Mouse (Mus musculus) left cerebral cortex, postnatal 36 days (tissue): ENCODE measurements around the gene Alpk1. TPM values are rescaled to one million over a fixed set of nuclear protein-coding genes. Genes with fewer than 3 reads are reported as not detected.

Experiments
- DNase-seq, 2 experiments: peaks; one replicate each; pipeline ENCODE4 v3.0.0; 2021 to 2022; ENCODE audit warnings: low spot score in 2 of 2, mixed read lengths in 1 of 2
- intact Hi-C: fragments of 180-260 bp; cut with DNase I; formaldehyde crosslinking; loops from one replicate; pipeline ENCODE4 v1.15.1; 2025
- total RNA-seq, 2 experiments: library from RNA; stranded (reverse); gene quantifications; 2 replicates each; pipeline ENCODE4 v1.2.3; 2021

The Alpk1 gene
- total RNA-seq, 2 experiments from 2014 or later: 3.0 to 4.6 TPM

DNA sequence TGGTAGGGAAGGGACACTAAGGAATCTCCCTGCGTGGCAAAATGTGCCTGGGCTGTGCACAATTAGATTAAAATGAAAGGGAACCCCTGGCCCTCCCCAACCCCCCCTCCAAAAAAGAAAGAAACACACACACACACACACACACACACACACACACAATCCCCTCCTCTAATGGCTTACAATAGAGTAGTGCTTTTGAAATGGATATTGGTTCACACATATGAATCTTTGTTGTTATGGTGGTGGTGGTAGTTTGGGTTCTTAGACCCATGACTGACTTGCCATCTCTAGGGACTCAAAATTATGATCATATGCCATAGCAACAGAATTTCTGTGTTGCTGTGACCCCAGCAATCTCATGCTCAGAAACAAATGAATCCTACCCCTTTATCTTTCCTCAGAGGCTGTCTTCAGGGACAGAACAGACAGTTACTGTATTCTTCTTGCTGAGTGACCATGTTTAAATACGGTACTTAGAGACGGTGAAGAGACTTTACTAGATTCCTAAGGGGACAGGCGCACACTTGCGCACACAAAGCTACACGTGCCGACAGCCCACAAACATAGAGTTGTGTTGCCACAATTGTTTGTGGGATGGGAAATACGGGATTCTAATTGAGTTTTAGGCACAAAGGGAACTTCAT lies 73.8 kb downstream of the Alpk1 start:
- intact Hi-C loops: loop anchor here (5.0 kb wide), 1 partner anchor 74 kb away; the partner anchor contains the start of gene Neurog2
- no peak for DNase-seq

DNA sequence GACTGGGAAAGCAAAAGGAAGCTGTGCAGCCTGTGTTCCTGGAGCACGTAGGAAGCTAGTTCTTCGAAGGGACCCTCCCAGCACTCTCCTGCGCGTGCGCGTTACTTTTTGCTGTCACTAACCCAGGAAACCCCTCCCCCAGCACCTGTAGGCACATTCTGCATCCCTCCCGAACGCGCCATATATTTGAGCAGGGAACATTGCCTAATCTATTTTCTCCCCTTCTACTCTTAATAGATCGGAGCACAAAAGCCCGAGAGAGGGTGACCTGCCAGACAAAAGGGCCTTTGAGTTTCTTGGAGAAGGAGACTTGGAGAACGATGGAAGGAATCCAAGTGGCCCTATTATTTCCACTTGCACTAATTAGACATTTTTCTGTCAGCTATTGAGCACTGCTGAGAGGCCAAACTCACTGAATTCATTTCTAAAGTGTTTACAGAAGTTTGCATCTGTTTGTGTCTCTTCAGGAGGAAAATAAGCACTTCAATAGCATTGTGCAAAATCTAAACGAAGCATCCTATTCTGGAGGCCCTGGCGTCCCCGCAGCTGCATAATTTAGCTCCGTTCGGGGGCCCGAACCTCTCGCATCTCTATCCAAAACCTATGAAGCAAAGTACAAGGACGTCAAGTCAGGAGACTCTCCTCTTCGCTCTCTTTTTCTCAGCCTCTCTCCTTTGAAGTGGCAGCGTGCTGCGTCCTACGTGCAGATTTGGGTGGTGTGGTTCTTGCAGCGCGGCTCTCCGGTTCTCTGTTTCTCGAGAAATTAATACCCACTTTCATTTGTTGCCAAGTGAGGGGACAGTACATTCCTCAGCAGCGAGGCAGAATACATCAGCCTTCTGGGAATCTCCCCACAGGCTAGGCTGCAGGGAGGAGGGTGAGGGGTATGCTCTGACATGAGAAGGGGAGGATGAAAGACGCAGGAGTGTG lies 74.5 kb downstream of the Alpk1 start:
- intact Hi-C loops: loop anchor here (5.0 kb wide), 1 partner anchor 73 kb away; the partner anchor contains the start of gene Neurog2
- DNase-seq: peak; percentile 19 to 29

DNA sequence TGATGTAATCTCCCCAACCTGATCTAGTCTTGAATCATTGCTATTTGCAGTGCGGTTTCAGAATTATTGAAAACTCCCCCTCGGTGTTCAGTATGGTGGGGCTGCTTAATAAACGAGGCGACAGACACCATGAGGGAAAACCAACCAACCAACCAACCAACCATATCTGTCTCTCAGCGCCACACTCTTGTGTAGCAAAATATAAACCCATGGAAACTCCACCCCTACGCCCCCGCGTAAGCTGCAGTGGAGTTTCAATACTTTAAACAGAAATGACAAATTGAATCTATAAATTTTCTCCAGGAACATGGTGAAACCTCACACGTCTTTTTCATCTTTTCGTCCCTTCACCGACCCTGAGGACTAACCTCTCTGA lies 75.2 kb downstream of the Alpk1 start:
- DNase-seq: no peak
- intact Hi-C loops: loop anchor here (5.0 kb wide), 1 partner anchor 73 kb away; the partner anchor contains the start of gene Neurog2

DNA sequence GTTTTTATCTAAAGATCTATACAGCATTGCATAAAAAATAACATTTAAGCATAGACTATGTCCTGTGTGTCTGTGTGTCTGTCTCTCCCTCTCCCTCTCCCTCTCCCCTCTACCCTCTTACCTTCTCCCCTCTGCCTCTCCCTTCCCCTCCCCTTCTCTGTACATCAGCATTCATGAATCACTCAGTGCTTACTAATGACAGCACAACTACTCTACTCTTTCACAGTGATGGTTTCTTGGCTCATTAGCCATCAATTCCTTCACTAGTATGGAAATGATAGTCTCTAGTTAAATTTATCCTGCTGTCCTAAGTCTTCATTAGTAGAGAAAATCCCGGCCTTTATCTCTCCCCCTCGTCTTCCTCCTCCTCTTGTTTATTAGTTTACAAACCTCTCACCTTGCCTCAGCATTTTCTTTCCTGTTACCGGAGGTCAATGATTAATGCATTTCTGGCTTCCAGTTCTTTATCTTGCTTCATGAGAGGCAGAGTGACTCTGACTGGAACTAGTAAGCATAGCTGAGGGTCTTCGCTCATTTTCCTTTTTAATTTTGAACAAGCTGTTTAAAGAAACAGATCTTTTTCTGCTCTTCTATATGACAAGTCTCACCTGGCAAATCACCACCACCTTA lies 79.0 kb downstream of the Alpk1 start:
- no peak for DNase-seq
- intact Hi-C loops: no loop called here

DNA sequence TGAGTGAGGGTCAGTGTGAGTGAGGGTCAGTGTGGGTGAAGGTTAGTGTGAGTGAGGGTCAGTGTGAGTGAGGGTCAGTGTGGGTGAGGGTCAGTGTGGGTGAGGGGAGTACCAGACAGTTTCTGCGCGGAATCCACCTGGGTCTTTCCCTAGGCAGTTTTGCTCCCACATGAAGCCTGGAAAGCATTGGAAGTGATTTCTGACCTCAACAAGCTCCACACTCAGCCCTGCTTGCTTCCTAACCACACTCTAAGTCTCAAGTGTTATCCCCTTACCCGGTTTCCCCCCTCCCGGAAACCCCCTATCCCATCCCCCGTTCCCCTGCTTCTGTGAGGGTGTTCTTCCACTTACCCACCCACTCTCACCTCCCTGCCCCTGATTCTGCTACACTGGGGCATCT lies 81.7 kb downstream of the Alpk1 start:
- no peak for DNase-seq
- intact Hi-C loops: no loop called here

DNA sequence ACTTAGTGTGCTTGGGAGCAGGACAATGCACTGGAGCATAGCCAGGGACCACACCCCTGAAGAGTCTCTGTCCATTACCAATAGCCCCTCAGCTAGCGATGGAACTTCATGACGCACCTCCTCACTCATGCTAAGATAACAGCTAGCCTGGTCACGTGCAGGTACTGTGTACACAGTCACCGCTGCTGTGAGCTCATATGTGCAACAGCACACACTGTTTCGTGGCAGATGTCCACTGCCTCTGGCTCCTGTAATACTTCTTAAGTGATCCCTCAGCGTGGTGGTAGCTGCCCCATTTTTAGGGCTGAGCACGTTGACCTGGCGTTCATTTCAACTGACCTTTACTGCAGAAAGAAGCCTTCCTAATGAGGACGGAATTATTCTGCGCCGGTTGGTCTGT lies 83.8 kb downstream of the Alpk1 start:
- intact Hi-C loops: no loop called here
- DNase-seq: no peak

DNA sequence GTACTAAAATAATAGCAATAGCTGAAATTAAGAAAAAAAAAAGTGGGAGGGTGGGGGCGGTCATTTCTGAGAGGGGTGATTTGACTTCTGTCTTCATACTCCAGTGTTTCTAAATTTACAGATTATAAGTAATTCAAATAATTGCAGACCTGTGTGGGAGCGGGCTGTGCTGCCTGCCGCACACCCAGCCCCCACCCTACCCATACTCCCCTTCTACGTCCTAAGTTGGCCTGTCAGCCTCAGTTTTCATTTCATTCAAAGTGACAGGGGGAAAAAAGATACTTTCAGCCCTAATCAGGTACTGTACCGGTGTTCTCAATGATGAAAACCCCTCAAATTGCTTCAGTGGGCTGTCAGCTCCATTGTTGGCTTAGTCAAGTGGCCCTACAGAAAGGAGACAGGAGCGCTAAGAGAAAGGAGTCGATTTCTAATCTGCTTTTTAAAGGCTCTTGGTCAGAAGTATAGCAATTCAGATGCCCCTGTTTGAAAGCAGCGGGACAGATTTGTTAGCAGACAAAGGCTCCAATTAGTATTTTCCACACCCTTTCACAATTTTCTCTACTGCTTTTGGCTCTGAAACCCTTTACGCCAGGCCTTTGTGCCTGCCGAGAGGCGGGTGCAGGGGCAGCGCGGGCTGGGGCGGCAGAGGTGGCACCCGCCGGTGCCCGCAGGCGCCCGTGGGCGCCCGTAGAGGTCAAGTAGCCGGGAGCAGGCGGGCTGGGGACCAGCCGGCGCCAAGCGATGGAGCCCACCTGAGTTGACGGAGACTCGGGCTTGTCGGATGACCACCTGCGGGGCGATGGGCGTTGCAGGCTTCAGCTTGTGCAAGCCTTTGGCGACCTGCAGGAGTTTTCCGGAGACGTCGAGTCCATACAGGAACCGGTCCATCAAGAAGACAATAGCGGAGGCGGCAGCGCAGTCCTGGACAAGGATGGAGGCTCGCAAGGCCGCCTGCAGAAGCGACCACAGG lies 85.2 kb downstream of the Alpk1 start:
- intact Hi-C loops: no loop called here
- DNase-seq: no peak

DNA sequence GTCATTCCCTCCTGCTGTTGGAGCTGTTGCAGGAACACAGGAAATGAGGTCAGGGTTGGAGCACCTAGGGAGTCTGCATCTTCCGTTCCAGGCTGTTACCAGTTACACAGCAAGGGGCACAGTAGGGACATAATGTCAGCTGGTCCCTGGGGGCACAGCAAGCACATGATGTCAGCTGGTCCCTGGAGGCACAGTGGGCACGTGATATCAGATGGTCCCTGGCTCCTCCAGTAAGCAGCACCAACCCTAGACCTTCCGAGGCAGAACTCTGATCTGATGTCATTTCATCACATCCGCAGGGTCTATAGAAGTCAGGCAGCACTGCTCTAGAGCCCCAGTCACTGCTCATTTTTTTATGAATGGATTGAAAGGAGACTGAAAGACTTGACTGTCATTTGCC lies 89.1 kb downstream of the Alpk1 start:
- intact Hi-C loops: no loop called here

DNA sequence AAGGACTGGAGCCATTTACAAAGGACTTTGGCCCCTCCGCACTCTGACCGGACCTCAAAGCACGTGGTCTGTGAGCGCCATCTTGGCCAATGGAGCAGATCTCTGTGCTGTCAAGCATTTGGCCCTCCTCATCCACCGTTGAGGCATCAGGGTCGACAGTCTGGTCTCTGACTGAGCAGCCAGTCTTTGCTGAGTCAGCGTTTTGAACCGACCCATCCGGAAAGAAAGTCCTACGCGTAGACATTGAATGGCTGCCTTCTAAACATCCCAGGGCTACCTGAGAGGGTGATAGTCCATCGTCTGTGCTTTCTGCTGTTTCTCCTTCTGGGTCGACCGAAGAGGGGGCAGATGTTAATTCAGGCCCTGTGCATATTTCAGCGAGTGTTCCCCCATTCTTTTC lies 100.6 kb downstream of the Alpk1 start:
- intact Hi-C loops: no loop called here
- DNase-seq: no peak

More for the DNA sequence above, 89.1 kb downstream of the Alpk1 start:
- DNase-seq: no peak

DNA sequence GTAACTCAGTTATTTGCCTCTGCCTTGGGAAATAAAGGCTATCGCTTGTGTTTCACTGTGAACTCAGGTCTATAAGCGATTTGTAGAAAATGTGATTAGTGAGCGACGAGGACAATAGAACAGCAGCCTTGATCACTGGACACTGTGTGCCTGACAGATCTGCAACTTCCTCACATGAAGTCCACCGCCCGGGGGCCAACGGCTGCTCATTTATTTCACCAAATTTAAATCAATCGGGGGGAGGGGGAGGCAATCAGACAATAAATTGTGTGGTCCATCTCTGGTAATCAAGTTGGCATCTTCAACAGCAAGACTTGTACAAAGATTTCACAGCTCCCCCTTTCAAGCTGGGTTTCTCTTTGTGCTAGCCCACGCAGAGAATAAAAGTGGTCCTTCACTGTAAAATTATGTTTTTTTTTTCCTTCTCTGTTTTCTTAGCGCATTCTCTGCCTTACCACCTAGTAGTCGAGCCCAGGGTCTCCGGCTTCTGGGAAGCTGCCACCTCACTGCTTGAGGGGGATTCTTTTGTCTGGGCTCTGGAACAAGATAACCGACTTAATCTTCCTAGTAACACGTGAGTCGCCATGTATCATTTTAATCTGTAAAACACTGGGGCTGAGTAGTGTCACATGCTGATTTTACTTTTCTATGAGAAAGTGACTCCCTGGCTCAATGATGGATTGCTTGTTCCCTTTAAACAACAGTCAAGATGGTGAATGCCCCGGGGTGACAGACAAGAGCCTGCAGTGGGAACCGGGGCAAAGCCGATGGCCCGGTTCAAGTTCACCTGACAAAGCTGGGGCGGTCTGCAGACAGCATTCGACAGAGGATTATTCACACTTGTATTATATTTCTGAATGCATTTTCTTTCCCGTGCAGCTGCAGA lies 118.4 kb downstream of the Alpk1 start:
- intact Hi-C loops: no loop called here
- DNase-seq: no peak

DNA sequence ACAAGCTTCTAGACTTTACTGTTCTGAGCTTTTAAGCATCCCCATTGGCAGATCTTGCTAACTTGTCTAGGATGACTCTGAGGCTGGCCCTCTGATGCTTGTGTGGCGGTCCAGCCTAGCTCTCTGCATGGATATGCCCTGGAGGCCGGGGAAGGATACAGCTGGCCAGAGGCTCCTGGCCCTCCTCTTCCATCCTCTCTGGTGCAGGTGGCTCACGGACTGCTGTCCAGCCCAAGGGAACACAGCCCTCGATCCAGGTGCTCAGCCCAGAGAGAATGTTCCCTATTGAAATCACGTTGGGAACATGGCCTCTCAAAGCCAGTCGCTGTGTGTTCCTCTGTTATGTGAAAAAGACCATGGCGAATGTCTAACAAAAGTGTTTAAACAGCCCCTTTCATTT lies 119.6 kb downstream of the Alpk1 start:
- no peak for DNase-seq
- intact Hi-C loops: no loop called here

DNA sequence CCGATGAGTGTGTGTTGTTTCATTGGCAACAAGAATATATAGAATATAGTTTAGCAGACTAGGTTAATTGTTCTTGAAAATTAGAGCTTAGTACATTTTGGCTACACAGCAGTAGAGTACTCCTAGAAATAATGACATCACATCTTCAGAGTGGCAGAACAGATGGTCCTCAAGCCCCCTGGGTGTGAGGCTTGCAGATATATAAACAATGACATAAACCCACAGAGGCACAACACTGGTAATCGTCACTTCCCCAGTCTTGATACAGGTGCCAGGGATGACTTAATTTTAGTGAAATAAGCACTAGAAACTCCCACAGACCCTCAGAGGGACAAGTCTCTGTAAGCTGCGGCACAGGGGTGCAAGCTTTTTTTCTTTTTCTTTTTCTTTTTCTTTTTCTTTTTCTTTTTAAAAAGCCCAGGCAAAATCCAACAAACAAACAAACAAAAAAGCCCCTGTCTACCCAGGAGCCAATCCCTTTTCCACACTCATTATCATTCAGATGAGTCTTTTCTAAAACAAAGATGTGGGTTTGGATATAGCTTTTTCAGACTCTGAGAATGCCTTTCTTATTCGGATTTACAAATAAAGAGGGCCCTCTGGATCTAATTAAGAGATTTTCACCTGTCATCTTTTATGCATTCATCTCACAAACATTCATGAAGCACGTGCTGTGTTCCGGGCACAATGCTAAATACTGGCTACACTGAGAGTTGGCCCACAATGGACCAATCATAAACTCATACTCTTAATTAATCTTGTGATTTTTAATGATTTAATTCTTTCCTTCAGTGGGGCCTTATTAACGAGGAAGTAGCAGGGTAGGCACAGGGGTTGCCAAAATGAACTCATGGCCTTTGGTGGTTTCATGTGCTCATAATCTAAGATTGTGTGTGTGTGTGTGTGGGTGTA lies 128.3 kb downstream of the Alpk1 start:
- no peak for DNase-seq
- intact Hi-C loops: no loop called here

DNA sequence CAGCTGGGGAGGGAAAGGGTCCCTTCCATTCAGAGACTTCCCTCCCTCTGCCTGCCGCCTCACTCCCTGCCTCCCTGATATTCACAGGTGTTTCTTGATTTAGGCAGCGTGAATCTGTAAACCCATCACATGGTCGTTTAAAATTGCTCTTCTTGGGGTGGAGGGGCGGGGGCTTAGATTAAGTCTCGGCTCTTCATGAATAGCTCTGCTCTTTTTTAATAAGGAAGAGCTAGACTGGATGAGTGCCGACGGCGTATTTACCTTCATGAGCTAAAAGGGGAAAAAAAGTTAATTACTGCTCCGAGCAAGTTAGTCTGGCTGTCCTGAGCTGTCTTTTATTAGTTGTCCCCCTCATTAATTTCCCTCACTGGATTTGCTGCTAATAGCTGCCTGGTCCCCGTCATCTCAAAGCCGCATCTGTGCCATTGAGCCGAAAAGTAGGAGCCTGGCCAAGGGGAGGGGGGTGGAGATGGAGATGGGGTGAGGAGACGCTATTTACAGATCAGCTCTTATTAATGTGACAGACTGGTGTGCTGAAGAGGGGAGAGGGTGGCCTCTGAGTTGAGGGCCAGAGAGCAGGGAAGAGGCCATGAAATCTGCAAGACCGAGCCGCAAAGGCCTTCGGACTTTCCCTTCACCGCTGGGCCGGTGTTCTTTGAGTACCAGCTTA lies 134.0 kb downstream of the Alpk1 start:
- DNase-seq: no peak
- intact Hi-C loops: no loop called here

DNA sequence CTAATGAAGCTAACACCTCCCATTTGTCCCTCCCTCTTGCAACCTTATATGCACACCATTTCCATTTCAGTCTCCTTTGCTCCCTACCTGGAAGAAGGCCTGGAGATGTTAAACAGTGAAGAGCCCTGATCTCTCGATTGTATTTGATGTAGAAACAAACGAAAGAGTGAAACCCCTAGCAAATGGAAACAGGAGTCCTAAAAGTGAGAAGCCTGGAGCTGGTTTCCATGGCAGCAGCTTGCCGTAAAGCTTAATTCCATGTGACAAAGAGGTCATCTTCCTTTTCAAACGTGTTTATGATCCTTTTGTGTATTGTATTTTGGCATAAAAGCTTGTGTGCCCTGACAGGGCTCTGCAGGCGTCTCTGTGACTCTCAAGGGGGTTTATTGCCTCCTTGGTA lies 138.1 kb downstream of the Alpk1 start:
- intact Hi-C loops: no loop called here
- DNase-seq: no peak

DNA sequence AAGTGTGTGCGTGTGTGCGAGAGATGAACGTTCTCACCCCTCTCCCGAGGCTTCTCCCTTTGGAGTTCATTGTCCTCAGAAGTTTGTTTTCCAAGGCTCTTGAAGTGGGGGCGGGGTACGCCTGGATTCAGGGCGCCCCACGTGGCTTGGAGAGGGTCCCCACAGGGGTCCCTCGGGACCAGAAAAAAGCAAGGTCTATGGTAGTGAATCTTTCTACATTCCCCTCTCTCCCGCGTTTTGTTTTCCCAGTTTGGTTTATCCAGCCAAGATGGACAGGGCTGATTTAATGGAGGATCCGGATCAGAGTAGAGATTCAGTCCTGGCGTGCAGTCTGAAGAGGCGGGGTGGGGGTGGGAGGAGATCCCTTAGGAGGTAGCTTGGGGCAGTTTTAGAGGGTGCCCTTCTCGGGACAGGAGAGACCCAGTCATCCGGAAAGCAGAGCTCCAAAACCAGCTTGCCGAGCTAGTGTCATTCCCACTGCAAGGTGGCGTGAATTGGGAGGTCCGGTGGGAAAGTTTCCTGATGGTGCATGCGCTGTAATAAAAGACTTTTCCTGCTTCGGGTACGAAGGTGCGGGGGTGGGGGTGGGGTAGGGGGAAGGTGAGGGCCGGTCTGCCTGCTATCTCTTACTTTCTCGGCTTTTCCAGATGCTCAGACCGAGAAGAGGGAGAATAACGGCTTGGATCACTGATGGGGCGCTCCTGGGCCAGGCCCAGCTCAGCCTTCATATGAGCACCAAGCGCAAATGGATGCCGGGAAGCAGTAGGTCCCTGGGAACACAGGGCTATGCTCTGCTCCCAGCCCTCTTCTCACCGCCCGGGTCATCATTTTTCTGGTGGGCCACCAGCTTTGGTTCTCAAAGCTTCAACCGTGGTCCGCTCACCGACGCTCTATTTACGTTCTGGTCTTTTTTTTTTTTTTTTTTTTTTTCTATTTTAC lies 139.3 kb downstream of the Alpk1 start:
- no peak for DNase-seq
- intact Hi-C loops: no loop called here
